Mouse (Mus musculus) embryonic facial prominence, embryonic 15.5 days (tissue): ENCODE results near the gene Prr5l. TPM values are rescaled to one million over a fixed set of nuclear protein-coding genes. Genes with fewer than 3 reads are reported as not detected.

ENCODE experiments used
- ATAC-seq: fragments of 200-750 bp; cut with Nextera tagmentation; 2 replicates; pipeline ENCODE4 v1.8.0; 2017; ENCODE audit warnings: low read depth, moderate TSS enrichment; ENCODE audit not compliant: insufficient number of reproducible peaks, low FRiP score, low TSS enrichment
- H3K27ac ChIP-seq: fragments of 300-500 bp; sonication (generic); replicated peaks from 2 replicates; pipeline ENCODE4 v1.5.1; 2015; ENCODE audit warnings: mild to moderate bottlenecking, inconsistent platforms
- H3K27me3 ChIP-seq: fragments of 300-500 bp; sonication (generic); 2 replicates; pipeline ENCODE4 v1.6.1; 2015; ENCODE audit warnings: inconsistent platforms
- H3K36me3 ChIP-seq: fragments of 300-500 bp; sonication (generic); 2 replicates; pipeline ENCODE4 v1.6.1; 2015; ENCODE audit warnings: mild to moderate bottlenecking, inconsistent platforms
- H3K4me1 ChIP-seq: fragments of 300-500 bp; sonication (generic); 2 replicates; pipeline ENCODE4 v1.6.1; 2015; ENCODE audit warnings: inconsistent platforms
- H3K4me2 ChIP-seq: fragments of 300-500 bp; sonication (generic); replicated peaks from 2 replicates; pipeline ENCODE4 v1.6.1; 2015; ENCODE audit warnings: mild to moderate bottlenecking, inconsistent platforms
- H3K4me3 ChIP-seq: fragments of 300-500 bp; sonication (generic); replicated peaks from 2 replicates; pipeline ENCODE4 v1.5.1; 2015; ENCODE audit warnings: mild to moderate bottlenecking, inconsistent platforms
- H3K9ac ChIP-seq: fragments of 300-500 bp; sonication (generic); 2 replicates; pipeline ENCODE4 v1.6.1; 2015; ENCODE audit warnings: inconsistent platforms
- H3K9me3 ChIP-seq: fragments of 300-500 bp; sonication (generic); replicated peaks from 2 replicates; pipeline ENCODE4 v1.6.1; 2016; ENCODE audit warnings: inconsistent platforms
- WGBS: fragments of 180-500 bp; shearing (Covaris S2); methylation state at CpG from one replicate; pipeline ENCODE4 v1.1.7; 2015; 5-methylcytosine and 5-hydroxymethylcytosine counted together
- polyA plus RNA-seq: library from polyadenylated mRNA; unstranded; fragments of >200 nt; fragmentation: Nextera tagmentation; extraction: Ambion mirVana; gene quantifications from 2 replicates; pipeline ENCODE4 v1.2.1, GENCODE M21; 2015

Gene Prr5l
- polyA plus RNA-seq, 1 experiment from 2014 or later = 24.4 TPM

DNA sequence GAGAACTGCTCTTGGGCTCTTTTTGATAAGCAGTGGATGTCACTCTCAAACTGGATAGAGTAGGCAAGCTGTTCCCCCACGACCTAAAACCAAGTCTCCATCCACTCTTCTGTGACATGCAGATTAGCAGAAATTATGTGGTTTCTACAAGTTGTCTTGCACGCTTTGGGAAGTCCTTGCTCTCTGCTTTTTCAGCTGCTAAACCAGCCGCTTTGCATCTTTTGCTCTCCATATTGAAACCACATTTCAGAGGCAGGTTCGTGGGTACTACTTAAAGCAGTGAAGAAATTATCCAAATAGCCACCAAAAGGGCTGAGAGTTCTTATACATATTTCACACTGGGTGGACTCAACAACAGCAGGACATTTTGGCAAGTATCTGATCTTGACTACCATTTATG is 53.8 kb downstream of the Prr5l start:
- Histone ChIP-seq H3K4me2 (no peak overlapping the region), H3K27ac (no peak overlapping the region), H3K9me3 (no peaks in the 10 kb centered on the region), H3K4me1 (no peaks in the 10 kb centered on the region), H3K4me3 (no peak overlapping the region), H3K9ac (no peak overlapping the region), H3K36me3 (no peaks in the 10 kb centered on the region), H3K27me3 (no peaks in the 10 kb centered on the region)
- no peak for ATAC-seq
- 49% methylated on average over 4 of the region's 4 CpGs for WGBS

DNA sequence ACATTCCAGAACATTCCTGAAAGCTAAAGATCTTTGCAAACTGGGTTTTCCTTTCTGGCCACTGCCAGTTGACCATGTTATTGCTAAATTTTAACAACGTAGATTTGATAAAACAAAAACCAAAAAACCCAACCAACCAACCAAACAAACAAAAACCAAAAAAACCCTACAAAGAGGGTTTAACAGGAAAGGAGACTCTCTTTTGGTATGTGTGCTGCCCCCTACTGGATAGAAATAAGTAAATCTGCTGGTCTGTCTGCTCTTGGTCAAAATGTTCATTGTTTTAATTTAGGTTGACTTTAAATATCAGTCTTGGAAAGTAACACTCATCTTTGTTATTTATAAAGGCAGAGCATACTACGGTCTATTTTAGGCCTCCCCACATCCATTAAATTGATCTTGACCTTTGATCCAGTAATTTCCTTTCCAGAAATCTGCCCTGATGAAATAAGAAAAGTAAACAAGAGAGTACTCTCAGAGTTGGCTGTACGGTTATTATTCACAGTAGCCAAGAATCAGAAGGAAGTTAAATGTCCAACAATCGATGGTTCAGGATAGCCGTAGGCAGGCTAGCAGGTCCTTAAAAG is 54.7 kb downstream of the Prr5l start:
- no peak overlapping the region for H3K4me3 ChIP-seq
- H3K4me2 ChIP-seq = no peak overlapping the region
- H3K27ac ChIP-seq = no peak overlapping the region
- no peaks in the 10 kb centered on the region for H3K27me3 ChIP-seq
- no peaks in the 10 kb centered on the region for H3K36me3 ChIP-seq
- H3K9ac ChIP-seq = no peak overlapping the region
- 61% methylated on average over 5 of the region's 5 CpGs for WGBS
- no peak for ATAC-seq
- no peaks in the 10 kb centered on the region for H3K9me3 ChIP-seq
- H3K4me1 ChIP-seq = no peaks in the 10 kb centered on the region

- H3K27me3 ChIP-seq = no peaks in the 10 kb centered on the region
- H3K9me3 ChIP-seq = no peaks in the 10 kb centered on the region
- H3K4me2 ChIP-seq = no peak overlapping the region
- H3K4me1 ChIP-seq = no peaks in the 10 kb centered on the region
- no peak overlapping the region for H3K9ac ChIP-seq
- H3K27ac ChIP-seq = no peak overlapping the region
- no peak for ATAC-seq
- 48% methylated on average over 5 of the region's 5 CpGs for WGBS
- H3K36me3 ChIP-seq = no peaks in the 10 kb centered on the region
- H3K4me3 ChIP-seq = no peak overlapping the region
Measured at GRCm38 (mm10) chr2:101827626-101828025, 55.2 kb downstream of the Prr5l start.

GRCm38 (mm10) chr2:101826950-101827600 is 55.8 kb downstream of the Prr5l start:
- ATAC-seq = no peak
- H3K27me3 ChIP-seq = no peaks in the 10 kb centered on the region
- 82% methylated on average over 3 of the region's 3 CpGs for whole genome bisulfite sequencing
- no peak overlapping the region for H3K27ac ChIP-seq
- H3K4me1 ChIP-seq = no peaks in the 10 kb centered on the region
- H3K36me3 ChIP-seq = no peaks in the 10 kb centered on the region
- no peak overlapping the region for H3K9ac ChIP-seq
- H3K9me3 ChIP-seq = no peaks in the 10 kb centered on the region
- H3K4me3 ChIP-seq = no peak overlapping the region
- no peak overlapping the region for H3K4me2 ChIP-seq

DNA sequence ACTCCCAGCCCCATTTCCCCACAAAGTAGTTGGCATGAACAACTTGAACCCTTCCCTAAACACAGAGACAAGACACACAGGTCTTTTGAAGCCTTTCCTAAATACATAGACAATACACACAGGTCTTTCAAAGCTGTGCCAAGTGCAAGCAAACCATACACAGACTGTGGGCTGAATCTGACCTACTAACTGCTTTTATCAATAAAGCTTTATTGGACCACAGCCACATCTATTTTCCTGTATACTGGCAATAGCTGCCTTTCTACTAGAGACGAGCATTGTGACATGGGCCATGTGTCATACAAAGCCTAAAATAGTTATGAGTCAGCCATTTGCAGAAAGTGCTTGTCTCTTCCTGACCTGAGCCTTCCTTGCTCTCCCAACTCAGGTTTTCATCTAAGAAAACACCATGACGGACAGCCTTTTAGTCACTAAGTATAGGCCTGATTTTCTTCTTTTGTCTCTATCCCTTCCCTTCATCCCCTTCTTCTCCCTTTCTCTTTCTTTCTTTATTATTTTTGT is 56.6 kb downstream of the Prr5l start:
- H3K27me3 ChIP-seq = no peaks in the 10 kb centered on the region
- H3K4me2 ChIP-seq = no peak overlapping the region
- 75% methylated on average over 2 of the region's 2 CpGs for WGBS
- no peak for ATAC-seq
- H3K4me3 ChIP-seq = no peak overlapping the region
- H3K36me3 ChIP-seq = no peaks in the 10 kb centered on the region
- H3K9ac ChIP-seq = no peak overlapping the region
- H3K4me1 ChIP-seq = no peaks in the 10 kb centered on the region
- H3K27ac ChIP-seq = no peak overlapping the region
- no peaks in the 10 kb centered on the region for H3K9me3 ChIP-seq

DNA sequence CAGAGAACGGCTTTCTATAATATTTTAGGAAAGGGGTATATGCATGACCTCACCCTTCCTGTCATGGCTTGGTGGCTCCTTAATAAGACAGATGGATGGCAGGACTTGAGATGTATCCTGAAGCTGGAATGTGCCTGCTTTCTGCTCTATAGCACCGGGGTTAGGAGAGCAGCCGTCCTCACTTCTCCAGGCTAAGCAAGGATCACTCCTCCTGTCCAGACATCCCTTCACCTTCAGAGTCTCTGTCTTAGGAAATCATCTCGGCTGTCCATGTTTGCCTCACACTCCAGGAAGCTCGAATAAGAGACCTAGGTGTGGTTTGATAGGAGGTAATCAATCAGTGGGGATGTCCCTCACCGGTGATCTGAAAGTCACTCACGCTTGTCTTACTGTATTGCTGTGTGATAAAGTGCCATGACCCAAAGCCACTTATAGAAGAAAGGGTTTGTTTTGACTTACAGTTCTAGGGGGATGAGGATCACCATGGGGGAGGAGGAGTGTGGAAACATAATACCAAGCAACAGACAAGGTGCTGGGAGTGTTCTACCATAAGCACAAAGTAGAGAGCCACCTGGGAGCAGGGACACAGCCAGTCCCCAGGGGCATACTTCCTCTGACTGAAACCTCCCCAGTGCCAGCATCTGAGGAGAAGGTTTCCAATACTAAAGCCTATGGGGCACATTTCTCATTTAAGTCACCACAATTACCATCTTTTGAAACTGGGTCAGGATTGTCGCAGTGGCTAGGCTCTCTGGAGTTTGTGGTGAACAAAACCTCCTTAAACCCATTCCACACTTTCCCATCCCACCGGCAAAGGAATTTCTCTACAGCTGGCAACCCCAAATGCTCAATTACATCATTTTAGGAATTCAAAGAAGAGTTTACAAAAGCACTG is 57.4 kb downstream of the Prr5l start:
- Histone ChIP-seq H3K9me3 (no peaks in the 10 kb centered on the region), H3K9ac (no peak overlapping the region), H3K27me3 (no peaks in the 10 kb centered on the region), H3K36me3 (no peaks in the 10 kb centered on the region), H3K4me2 (no peak overlapping the region), H3K4me1 (no peaks in the 10 kb centered on the region), H3K4me3 (no peak overlapping the region), H3K27ac (no peak overlapping the region)
- 75% methylated on average over 9 of the region's 9 CpGs for WGBS
- no peak for ATAC-seq

GRCm38 (mm10) chr2:101823821-101824220 is 59.0 kb downstream of the Prr5l start:
- Histone ChIP-seq H3K9ac (no peak overlapping the region), H3K4me1 (no peaks in the 10 kb centered on the region), H3K36me3 (no peaks in the 10 kb centered on the region), H3K27me3 (no peaks in the 10 kb centered on the region), H3K27ac (no peak overlapping the region), H3K4me3 (no peak overlapping the region), H3K9me3 (no peaks in the 10 kb centered on the region), H3K4me2 (no peak overlapping the region)
- no peak for ATAC-seq
- WGBS = 57% methylated on average over 4 of the region's 4 CpGs

DNA sequence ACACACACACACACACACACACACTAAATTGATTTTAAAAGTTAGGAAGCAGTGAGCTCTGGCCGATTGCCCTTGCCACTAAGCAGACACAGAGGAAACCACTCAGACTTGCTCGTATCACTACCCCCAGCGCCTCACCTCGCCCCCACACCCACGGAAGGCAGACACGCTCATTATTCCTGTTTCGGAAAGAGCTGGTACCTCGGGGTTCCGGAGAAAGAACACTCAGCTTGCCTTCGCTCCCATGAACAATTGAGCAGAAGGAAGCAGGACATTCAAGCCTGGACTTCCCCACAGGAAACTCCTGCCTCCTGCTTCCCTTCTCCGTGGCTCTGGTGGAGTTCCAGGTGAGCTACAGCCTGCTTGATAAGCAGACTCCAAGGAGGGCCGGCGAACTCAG is 60.0 kb downstream of the Prr5l start:
- Histone ChIP-seq H3K4me3 (no peak overlapping the region), H3K9me3 (no peaks in the 10 kb centered on the region), H3K27ac (no peak overlapping the region), H3K36me3 (no peaks in the 10 kb centered on the region), H3K4me1 (no peaks in the 10 kb centered on the region), H3K27me3 (no peaks in the 10 kb centered on the region), H3K9ac (no peak overlapping the region), H3K4me2 (no peak overlapping the region)
- WGBS = 68% methylated on average over 13 of the region's 13 CpGs
- ATAC-seq = no peak

GRCm38 (mm10) chr2:101820816-101821215 is 62.0 kb downstream of the Prr5l start:
- Histone ChIP-seq H3K27me3 (no peaks in the 10 kb centered on the region), H3K4me1 (no peaks in the 10 kb centered on the region), H3K4me2 (no peak overlapping the region), H3K36me3 (no peaks in the 10 kb centered on the region), H3K9ac (no peak overlapping the region), H3K9me3 (no peaks in the 10 kb centered on the region), H3K27ac (no peak overlapping the region), H3K4me3 (no peak overlapping the region)
- WGBS = 66% methylated on average over 1 of the region's 1 CpGs
- ATAC-seq = no peak

DNA sequence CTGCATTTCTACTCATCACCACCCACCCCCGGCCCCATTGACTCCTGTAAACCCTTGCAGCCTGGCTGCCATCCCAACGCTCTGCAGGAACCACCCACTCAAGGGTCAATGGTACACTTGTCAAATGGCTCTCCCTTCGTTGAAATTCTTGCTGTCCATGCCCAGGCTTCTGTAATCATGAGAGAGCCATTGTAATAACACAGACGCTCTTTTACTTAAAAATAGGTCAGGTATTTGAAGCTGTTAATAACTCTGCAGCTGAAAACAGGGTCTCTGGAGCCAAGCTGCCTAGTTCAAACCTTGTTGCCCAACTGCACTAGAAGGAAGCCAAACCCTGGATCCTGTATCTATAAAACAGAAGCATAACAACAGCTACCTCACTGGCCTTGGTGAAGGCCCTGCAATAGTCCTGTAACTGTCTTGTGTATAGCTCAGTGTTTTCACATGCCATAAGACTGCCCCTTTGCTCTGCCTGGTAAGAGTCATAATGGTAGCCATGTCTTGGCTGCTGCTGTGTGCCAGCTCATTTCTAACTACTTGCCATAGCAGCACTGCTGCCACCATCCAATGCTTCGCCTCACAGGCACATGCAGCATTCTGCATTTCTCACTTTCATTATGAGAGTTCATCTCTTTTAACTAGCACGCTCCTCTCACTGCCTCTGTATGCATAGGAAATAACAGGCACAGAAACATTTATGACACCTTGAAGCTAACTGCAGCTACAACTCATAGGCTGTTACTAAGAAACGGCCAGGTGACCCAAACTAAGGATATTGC is 63.7 kb downstream of the Prr5l start:
- Histone ChIP-seq H3K4me3 (no peak overlapping the region), H3K27me3 (no peaks in the 10 kb centered on the region), H3K36me3 (no peaks in the 10 kb centered on the region), H3K27ac (no peak overlapping the region), H3K9me3 (no peaks in the 10 kb centered on the region), H3K9ac (no peak overlapping the region), H3K4me1 (no peaks in the 10 kb centered on the region), H3K4me2 (no peak overlapping the region)
- ATAC-seq = no peak
- WGBS = 74% methylated on average over 7 of the region's 7 CpGs
